Mouse (Mus musculus) E14TG2a.4 (cell line): ENCODE measurements around the gene Mkks.

Experiments used
- H3K27me3 ChIP-seq: 2 replicates; pipeline ENCODE4 v1.6.1; 2014; ENCODE audit warnings: low read length, control low read depth; ENCODE audit not compliant: insufficient read depth
- H3K36me3 ChIP-seq: 2 replicates; pipeline ENCODE4 v1.6.1; 2014; ENCODE audit warnings: low read length, control low read depth; ENCODE audit not compliant: insufficient read depth
- H3K4me1 ChIP-seq: replicated peaks from 2 replicates; pipeline ENCODE4 v1.6.1; 2014; ENCODE audit warnings: low read depth, low read length, control low read depth
- H3K4me3 ChIP-seq: replicated peaks from 2 replicates; pipeline ENCODE4 v1.5.1; 2014; ENCODE audit warnings: mild to moderate bottlenecking, low read length
- H3K9me3 ChIP-seq: 2 replicates; pipeline ENCODE4 v1.6.1; 2014; ENCODE audit warnings: low read length, control low read depth
- CTCF ChIP-seq: conservative IDR thresholded peaks from 2 replicates; pipeline ENCODE4 v1.5.1; 2014; ENCODE audit warnings: low read length
- NANOG ChIP-seq: IDR thresholded peaks from 2 replicates; pipeline ENCODE4 v1.6.1; 2014; ENCODE audit warnings: borderline replicate concordance, low read length, mixed read lengths
- POU5F1 ChIP-seq: IDR thresholded peaks from 2 replicates; pipeline ENCODE4 v1.6.1; 2014; ENCODE audit warnings: low read length, borderline replicate concordance

The Mkks gene

DNA sequence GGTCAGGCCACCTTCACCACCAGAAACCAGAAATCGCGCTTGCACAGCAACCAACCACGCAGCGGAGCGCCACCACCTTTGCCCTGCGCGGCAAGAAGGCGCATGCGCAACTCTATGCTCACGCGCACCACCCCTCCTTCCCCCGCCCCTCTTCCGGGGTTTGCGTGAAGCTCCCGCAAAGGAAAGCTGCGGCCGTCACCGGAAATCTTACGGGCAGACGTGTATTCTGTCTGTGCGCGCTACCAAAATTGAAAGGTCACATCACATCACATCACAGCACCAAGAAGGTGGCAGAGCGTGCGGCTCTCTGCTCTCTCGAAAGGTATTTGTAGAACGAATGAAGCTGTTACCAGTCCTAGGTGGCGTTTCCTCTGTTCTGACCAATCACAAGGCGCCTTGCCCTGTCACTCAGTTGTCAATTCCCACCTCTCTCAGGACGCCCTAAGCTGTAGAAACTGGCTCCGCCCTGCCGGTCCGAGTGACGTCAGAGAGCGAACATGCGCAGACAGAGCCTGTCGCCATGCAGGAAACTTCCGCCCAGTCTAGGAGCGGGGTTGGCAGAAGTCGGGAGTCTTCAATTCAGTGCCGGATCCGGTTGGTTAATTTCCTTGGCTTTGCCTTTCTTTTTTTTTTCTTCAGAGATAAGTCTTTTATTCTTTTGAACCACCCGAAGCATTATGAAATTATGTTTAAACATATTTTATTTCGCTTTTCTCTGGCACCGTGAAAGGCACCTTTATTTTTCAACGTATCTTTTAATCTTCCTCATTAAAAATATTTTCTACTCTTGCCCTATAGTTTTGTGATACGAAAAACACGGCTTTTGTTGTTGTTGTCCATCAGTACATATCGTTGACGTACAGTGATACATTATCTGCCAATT, at the start of gene Mkks, which contains the start of the genes Slx4ip and AL731706.1:
Mkks (minus strand) TSS at position 322 of the 883 bp plus-strand sequence.
Slx4ip (plus strand) TSS at position 151 of the 883 bp plus-strand sequence.
AL731706.1 (minus strand) TSS at position 322 of the 883 bp plus-strand sequence.
- TF ChIP-seq POU5F1 (no peak), CTCF (no peak), NANOG (no peak)
- H3K36me3 ChIP-seq, result peaks cover 18% of the 10 kb centered on the region
- H3K4me3 ChIP-seq, result peak within 1 kb of the TSS; percentile 89
- no peaks in the 10 kb centered on the region for H3K27me3 ChIP-seq
- peaks cover 14% of the 10 kb centered on the region for H3K4me1 ChIP-seq
- H3K9me3 ChIP-seq, result no peaks in the 10 kb centered on the region

DNA sequence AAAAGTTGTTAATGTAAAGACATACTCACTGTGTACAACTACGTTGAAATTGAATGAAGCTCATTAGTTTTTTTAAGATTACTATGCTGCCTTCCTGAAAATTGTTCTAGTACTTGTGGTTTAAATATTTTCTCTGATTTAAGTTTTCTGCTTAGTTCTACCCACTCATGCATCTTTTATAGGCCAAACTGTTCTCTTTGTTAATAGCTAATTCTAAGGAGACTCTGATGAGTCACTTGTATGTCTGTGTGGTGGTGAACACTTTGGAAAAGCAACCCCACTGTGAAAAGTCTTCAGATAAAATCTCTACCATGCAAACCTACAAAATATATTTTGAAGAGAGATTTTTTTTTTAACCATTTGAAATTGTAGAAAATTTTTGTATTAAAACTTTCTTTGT, 47.1 kb upstream of the Mkks start:
- H3K4me1 ChIP-seq, result no peaks in the 10 kb centered on the region
- TF ChIP-seq POU5F1 (no peak), CTCF (no peak), NANOG (no peak)
- H3K9me3 ChIP-seq, result no peaks in the 10 kb centered on the region
- no peak overlapping the region for H3K4me3 ChIP-seq
- no peaks in the 10 kb centered on the region for H3K27me3 ChIP-seq
- H3K36me3 ChIP-seq, result no peaks in the 10 kb centered on the region

DNA sequence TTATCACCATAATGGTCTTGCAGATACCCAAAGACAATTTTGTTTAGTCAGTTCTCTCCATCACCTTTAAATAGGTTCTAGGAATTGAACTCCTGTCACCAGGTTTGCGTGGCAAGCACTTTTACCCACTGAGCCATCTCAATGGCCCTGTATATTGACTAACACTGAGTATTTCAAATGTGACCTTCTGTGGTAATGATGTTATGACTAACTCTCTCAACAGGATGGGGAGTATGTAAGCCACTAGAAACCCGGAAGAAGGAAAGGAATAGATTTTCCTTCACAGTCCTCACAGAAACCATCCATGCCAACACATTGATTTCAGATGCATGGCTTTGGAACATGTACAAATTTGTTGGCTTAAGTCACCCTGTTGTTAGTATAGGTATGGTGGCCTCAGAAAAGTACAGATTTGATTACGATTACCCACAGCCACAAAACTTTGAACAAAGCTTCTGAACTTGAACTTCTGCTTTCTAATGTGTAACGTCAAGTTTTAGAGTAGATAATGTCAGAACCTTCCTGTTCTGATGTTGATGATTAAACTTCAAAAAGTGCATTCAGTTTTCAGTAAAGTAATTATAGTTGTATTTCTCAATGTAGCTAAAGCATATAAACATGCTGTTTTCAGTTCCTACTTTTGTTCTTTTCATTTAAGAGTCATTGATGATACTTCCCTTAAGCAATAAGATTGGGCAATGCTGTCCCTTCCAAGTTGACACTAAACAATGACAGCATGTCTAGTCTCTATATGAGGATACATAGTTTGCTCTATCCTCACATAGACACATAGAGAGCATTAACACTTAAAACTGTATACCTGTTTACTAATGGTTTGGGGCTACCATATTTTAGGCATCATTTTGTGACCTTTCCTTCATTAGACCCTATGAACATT, 45.5 kb upstream of the Mkks start:
- no peaks in the 10 kb centered on the region for H3K4me1 ChIP-seq
- no peaks in the 10 kb centered on the region for H3K27me3 ChIP-seq
- no peaks in the 10 kb centered on the region for H3K9me3 ChIP-seq
- TF ChIP-seq POU5F1, result no peak
- TF ChIP-seq NANOG, result no peak
- TF ChIP-seq CTCF, result no peak
- no peak overlapping the region for H3K4me3 ChIP-seq
- no peaks in the 10 kb centered on the region for H3K36me3 ChIP-seq

DNA sequence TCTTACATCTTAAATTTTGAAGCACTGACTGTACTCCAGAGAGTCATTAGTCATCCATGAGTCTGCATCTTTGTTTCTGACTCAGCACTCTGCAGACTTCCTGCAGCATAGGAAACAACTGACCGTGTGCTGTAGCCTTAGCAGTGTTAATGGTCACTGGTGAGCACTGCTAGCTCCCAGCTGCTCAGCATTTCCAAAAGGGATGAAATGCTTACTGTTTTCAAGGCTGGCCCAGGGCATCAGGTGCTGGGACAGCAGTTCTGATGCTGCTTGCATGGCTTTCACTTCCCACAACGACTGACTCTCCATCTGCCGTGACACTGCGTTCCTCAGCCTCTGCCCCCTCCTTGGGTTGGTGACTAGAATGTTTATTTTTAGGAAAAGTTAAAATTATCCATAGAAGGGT, 29.8 kb upstream of the Mkks start:
- Histone ChIP-seq H3K4me1 (peaks cover 17% of the 10 kb centered on the region), H3K9me3 (no peaks in the 10 kb centered on the region), H3K4me3 (no peak overlapping the region), H3K36me3 (no peaks in the 10 kb centered on the region; the same call in 1 of the 2 replicates), H3K27me3 (no peaks in the 10 kb centered on the region)
- TF ChIP-seq POU5F1 (no peak), CTCF (no peak), NANOG (no peak)

DNA sequence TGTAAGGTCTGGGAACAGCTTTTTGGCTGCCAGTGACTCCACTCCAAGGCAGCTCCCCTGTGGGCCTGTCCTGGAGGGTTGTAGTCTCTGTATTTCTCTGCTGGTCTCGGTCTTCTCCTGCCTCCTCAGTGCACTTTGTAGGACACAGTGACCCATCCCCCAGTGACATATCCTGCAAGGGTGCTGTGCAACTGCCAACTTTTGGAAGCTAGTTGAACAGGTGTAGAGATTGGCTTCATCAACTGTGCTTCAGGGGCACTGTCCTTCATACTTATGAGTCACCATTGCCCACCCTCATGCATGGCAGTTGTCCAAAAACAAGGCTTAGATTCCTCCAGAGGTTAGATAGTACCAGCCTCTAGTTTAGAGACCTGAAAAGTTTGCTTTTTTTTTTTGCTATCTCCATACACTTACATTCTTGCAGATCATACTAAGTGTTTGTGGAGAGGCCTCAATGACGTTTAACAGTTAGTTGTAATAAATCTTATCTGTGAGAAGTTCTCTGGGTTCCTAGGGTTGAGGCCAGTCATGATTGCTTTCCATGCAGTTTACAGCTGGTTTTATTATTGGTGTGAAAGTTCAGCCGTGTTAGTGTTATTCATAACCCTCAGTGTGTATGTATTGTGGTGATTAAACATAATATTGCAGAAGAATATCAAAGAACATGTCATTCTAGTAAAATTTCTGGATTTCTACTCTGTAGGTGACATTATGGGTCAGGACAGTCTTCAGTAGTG, 29.2 kb upstream of the Mkks start:
- no peaks in the 10 kb centered on the region for H3K27me3 ChIP-seq
- H3K36me3 ChIP-seq, result no peaks in the 10 kb centered on the region; the same call in 1 of the 2 replicates
- peaks cover 17% of the 10 kb centered on the region for H3K4me1 ChIP-seq
- no peak overlapping the region for H3K4me3 ChIP-seq
- TF ChIP-seq CTCF (no peak), POU5F1 (no peak), NANOG (no peak)
- no peaks in the 10 kb centered on the region for H3K9me3 ChIP-seq

DNA sequence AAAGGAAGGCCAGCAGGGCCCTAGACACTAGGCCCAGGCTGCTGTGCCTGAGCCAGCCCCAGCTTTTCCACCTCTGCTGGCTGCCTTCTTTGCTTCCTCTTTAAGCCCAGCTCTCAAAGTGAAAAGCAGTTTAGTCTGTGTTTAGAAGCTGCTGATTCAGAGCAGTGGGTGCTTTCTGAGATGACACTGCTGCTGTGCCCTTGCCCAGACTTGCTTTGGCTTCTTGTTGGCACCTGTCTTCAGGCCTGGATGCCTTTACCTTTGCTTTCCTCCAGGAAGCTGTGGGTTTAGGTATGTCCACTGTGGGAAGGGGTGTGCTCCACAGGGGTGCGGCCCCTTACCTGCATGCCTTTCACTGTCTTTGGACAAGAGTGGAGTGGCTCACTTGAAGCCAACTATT, 28.2 kb upstream of the Mkks start:
- H3K9me3 ChIP-seq, result no peaks in the 10 kb centered on the region
- TF ChIP-seq CTCF, result no peak
- TF ChIP-seq NANOG, result no peak
- no peak for TF ChIP-seq POU5F1
- no peaks in the 10 kb centered on the region for H3K27me3 ChIP-seq
- H3K4me1 ChIP-seq, result peaks cover 17% of the 10 kb centered on the region
- H3K4me3 ChIP-seq, result no peak overlapping the region
- H3K36me3 ChIP-seq, result no peaks in the 10 kb centered on the region; the same call in 1 of the 2 replicates

DNA sequence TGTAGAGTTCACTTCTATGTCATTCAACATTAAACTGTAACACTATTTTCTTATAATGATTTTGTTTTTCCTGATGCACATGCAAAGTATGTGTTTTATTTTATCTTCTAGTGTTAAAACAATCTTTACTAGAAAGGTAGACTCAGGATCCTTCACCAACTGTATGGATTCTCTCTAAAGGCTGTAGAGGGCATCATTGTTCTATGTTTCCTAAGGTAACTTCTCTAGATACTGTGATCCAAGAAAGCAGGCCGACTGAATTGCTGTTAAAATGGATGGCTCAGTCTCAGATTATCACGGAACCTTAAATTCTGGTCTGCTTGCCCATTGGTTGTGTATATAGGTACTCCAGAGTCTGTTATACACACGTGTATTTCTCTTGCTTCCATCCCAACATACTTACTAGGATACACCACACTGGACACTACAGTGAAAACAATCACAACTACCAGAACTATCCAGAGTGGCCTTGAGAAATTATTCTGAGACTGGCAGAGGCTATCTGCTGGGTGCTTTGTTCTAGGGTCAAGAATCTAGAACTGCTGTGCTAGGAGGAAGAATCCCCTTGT, 23.2 kb upstream of the Mkks start:
- Histone ChIP-seq H3K4me3 (no peak overlapping the region), H3K9me3 (no peaks in the 10 kb centered on the region), H3K27me3 (no peaks in the 10 kb centered on the region), H3K4me1 (peaks cover 5% of the 10 kb centered on the region), H3K36me3 (no peaks in the 10 kb centered on the region)
- TF ChIP-seq NANOG (no peak), POU5F1 (no peak)
